Mouse (Mus musculus) ZHBTc4 (cell line): ENCODE data around the gene Ctrc.
A peak's percentile ranks its signal among the peaks of the same experiment; 100 is the strongest.

Experiments
- DNase-seq: peaks from one replicate; pipeline ENCODE4 v3.0.0-alpha.2; 2011; ENCODE audit warnings: low read depth, low spot score

Gene Ctrc

GRCm38 (mm10) chr4:141789564-141790218, 56.5 kb downstream of the Ctrc start:
- no peak for DNase-seq

DNA sequence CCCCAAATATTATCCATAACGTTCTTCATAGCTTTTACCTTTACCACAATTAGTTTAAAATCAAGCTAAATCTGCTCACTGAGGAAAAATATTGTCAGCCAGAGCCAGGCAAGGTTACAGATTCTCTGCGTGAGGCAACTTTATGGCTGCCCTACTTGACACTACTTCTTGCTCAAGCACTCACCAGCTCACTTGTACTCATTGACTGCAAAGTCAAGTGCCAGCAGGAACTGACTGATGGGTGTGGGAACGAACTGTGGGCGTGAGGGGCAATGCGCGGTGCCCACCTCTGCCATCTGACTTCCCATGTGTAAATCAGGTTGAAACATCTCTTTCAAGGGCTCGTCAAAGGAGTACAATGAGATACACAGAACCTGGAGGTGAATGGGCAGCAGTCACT, 58.7 kb downstream of the Ctrc start:
- no peak for DNase-seq

- no peak for DNase-seq
Observed at GRCm38 (mm10) chr4:141787046-141787445, 59.1 kb downstream of the Ctrc start.

- DNase-seq, result no peak
Observed at GRCm38 (mm10) chr4:141786141-141786540, 60.0 kb downstream of the Ctrc start.

GRCm38 (mm10) chr4:141784835-141785234, 61.3 kb downstream of the Ctrc start:
- no peak for DNase-seq

DNA sequence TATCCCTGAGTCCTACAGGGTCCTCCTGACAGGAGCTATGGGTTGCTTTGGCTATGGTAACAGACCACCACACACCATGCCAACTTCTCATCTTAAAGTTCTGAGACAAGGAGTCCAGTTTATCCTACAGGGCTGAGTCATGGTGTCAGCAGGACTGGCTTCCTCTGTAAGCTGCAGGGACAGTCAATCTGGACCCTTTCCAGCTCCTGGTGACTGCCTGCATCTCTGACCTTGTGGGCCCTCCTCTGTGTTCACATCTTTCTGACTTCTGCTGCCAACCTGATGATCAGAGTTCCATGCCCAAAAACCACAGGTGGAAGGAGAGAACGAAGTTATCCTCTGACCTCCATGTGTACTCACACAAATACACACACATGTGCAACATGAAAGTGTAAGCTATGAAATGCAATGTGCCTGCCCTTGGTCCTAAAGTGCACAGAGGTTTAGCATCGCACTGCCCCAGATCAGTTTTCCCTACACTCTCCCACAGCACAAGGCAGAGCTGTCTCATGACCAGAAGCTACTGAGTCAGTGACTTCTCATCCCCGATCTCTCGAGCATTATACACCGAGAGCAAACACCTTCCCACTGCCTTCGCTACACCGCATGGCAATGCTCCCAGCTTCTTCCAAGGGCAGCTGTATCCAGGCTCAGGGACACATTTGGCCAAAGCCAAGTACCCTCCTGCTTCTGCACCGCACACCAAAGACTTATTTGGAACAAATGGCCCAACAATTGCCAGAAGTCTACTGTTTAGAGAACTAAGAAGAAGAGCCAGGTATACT, 64.8 kb downstream of the Ctrc start:
- DNase-seq, result no peak

DNA sequence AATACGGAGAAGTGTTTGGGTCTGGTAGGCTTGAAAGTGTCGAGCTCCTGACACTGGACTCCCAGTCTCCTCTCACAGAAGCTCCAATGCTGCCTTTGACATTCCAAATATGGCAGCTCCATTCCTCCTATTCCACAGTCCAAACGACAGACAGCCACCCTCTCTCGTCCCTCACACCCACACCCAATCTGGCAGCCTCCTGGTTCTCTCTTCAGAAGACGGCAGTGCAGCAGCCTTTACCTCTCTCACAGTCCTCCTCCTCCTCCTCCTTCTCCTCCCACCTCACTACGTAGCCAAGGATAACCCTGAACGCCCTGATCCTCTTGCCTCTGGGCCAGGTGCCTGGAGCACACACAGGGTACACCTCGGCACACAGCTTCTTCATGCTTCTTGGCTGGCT, 66.3 kb downstream of the Ctrc start:
- DNase-seq, result no peak

DNA sequence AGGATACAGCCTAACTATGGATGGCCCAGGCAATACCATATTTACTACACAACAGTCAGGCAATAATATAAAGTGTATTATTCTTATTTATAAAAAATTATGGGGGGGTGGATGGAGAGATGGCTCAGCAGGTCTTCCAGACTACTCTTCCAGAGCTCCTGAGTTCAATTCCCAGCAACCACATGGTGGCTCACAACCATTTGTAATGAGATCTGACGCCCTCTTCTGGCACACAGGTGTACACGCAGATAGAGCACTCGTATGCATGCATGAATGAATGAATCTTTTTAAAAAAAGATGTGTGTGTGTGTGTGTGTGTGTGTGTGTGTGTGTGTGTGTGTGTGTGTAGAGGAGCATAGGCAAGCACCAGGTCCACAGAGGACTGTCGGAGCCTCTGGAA, 73.1 kb downstream of the Ctrc start:
- peak; percentile 50 for DNase-seq

DNA sequence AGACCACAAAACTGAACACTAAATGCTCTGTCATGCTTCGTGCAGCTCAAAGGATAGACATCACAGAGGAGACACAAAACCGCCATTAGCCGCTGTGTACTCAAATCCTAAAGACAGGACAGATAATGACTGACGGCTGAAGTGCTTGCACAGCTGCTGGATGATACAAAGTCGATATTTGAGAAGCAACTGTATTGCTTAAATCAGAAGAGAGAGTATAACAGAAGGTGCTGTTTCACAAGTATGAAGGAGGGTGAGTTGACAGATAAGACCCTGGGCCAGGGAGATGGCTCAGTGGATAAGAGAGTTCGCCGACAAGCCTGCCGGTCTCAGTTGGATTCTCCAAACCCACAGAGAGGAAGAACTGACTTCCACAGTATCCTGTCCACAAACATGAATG, 74.3 kb downstream of the Ctrc start:
- no peak for DNase-seq

DNA sequence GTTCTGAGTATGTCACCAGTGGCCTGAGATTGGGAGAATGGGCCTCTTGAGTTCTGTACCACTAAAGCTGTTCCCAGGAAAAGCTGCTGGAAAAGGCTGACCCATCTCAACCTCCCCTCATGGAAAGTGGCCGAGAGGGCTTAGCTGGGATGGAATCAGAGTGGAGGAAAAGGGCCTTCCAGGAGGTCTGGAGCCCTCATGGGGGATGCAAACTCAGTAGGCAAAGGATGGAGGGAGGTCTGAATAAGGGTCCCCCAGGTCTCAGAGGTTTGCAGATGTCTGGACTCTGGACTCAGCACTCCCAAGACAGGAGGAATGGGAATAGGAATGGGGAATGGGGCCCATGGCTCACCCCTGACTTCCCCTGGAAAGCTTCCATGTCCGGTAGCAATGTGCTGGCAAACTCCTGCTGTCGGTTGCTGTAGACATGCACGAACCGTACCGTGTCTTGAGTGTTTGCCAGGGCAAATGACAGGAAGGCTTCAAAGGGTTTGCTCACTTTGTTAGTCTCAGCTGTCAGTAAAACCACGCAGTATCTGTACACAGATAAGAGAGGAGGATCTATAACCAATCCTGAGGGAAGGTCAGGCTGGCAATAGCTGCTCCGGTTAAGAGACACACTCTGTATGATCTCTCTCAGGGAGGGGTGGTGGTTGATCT, 76.5 kb downstream of the Ctrc start:
- DNase-seq, result no peak

GRCm38 (mm10) chr4:141767353-141768036, 78.7 kb downstream of the Ctrc start:
- DNase-seq, result no peak

- no peak for DNase-seq
Observed at GRCm38 (mm10) chr4:141766668-141767352, 79.3 kb downstream of the Ctrc start.

DNA sequence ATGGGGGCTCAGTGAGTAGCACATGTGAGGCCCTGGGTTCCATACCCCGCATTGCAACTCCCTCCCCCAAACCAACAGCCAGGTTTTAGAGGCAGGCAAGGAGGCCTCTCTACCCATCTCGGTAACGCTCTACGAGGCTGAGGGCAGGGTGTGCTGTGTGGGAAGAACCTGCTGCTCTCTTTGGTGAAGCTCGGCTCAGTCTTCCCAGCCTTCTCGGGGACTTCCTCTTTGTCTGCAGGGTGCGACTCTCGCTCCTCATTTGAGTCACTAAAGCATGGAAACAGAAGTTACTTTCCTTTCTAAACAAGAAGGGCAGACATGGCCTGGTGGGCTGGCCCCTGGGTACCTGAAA, 79.9 kb downstream of the Ctrc start:
- DNase-seq, result no peak

DNA sequence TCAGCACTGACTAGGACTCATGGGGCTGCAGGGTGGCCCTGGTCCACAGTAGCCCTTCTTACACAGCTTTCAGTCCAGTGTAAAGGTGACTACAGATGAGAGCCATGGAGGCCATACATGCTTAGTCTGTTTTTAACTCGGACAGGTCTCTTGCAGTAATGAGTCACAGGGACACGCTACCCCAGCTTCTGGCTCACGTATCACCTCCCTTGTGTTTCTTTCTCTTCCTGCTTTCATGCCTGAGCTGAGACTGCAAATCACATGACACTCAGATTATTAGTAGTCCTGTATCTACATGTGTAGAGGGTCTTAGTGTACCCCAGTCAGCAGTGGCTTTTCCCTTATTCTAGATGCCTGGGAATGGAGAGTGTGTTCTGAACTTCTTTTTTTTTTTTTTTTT, 81.2 kb downstream of the Ctrc start:
- no peak for DNase-seq
